Mouse (Mus musculus): ENCODE results near the gene Sema3e.

Sema3e gene

DNA sequence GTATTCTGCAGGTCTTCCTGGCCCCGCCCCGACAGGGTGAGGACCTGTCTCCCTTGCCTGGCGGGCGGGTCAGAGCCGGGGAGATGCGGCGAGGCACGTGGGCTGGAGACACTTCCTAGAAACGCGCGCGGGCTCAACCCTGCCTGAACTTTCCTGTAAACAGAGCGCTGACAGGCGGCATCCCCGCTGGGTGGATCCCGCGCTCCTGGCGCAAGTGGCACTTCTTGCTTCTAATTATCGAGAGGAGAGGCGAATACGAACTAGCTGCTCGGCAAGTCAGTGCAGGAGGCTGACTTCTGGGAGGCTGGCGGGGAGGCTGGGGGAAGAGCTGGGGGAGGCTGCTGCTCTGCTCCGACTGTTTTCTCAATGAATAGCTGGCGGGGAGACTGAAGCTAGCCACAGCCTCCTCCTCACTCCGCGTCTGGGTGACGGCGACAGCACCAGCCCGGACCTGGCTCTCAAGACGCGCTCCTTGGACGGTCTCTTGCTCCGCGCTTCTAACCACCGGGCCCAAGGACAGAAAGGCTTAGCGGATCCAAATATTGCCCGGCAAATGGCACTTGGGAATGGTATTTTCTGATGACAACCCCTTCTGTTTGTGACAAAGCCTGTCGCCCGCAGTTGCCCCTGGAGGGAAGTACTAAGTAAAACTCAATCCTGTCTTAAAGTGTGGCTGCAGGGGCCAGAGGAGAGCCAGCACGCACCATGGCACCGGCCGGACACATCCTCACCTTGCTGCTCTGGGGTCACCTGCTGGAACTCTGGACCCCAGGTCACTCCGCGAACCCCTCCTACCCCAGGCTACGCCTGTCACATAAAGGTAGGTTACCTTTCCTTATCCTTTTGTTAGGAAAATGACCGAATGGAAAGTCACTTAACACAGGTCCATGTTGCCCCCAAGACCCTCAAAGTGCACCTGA, at the start of gene Sema3e:
Sema3e (plus strand) TSS at position 72 of the 920 bp plus-strand sequence.
- DNase-seq: no peak

- DNase-seq: no peak
These were observed 47.5 kb upstream of the Sema3e start for GRCm38 (mm10) chr5:13977576-13977975.

GRCm38 (mm10) chr5:13979156-13979555, 45.9 kb upstream of the Sema3e start:
- no peak for DNase-seq

- no peak for DNase-seq
These were observed 42.5 kb upstream of the Sema3e start for GRCm38 (mm10) chr5:13982417-13983054.

DNA sequence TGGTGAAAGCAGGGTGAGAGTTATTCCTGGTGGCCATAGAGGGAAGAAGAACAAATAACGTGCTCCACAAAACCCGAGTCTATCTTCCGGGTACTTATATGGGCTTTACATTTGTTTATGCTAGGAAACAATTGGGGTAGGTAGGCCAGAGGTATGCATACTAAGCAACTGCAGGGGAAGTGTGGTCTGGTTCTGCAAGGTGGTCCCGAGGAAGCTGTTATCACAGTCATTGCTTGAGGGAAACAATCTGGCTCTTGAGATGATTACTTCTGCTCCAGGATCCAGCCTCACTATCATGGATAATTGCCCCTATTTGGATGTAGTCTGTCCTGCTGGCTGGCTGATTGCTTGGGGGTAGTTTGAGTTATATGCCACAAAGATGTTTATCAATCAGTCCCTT, 41.5 kb upstream of the Sema3e start:
- DNase-seq: no peak

- DNase-seq: no peak
These were observed 39.4 kb upstream of the Sema3e start for GRCm38 (mm10) chr5:13985669-13986068.

DNA sequence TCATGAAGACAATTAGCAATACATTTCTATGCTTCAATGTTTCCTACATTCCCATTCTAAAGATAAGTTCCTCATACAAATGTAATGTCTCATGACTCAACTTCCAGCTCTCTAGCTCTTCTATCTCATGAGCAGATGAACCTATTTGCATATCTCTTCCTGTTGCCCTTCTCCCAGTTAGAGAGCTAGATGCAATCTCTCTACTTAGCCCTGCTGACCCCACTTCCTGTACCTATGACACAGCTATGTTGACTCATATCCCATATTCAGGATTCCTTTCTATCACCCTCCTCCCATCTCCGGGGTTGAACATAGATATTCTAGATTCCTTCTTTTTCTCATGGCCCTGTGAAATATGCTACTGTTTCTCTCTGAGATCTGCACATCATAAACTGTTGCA, 38.0 kb upstream of the Sema3e start:
- DNase-seq: no peak

GRCm38 (mm10) chr5:13988023-13988422, 37.1 kb upstream of the Sema3e start:
- DNase-seq: no peak

DNA sequence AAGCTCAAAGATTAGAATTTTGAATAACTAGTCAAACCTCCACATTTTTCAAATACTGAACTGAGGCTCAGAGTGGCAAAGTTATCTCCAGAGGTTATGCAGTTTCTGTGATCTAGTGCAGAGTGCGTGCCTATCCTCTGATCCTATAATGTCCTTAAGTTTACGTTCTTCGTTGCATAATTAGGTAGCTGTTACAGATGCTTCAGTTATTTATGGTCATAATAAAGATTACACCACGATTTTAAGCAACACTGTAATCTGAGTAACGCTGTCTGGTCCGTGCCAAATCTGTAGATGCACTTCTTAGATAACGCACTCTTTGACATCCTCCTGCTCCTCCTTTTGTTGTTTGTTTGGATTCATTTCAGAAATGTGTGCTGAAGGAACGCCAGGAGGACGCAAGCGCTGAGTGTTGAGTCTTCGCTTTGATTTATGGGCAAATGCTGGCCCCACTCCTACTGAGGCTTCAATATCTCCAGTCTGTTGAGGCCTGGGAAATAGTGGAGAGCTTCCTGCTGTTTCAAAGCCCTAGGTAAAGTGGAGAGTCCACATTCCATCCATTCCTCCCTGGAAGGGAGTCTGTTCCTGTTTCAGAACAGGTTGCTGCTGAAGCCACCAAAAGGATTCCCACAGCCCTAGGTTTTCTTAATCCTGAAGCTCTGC, 32.2 kb upstream of the Sema3e start:
- DNase-seq: no peak

DNA sequence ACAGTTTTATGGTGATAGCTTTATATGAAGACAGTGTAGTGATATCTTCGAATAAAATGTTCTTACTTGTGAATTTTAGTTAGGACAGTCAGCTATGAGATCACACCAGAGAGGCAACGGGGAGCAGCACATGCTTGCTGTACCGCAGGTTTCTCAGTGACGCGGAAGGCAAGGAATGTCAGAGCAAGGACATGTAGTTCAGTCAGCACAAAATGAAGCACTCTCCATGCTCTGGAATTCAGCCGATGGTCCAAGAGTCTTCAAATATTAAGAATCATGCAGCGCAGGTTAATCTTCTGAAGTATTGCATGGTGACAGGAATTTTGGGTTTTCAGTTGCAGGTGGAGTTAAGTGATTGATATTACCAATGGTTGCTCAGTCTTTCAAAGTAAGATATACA, 3.3 kb downstream of the Sema3e start:
- no peak for DNase-seq

DNA sequence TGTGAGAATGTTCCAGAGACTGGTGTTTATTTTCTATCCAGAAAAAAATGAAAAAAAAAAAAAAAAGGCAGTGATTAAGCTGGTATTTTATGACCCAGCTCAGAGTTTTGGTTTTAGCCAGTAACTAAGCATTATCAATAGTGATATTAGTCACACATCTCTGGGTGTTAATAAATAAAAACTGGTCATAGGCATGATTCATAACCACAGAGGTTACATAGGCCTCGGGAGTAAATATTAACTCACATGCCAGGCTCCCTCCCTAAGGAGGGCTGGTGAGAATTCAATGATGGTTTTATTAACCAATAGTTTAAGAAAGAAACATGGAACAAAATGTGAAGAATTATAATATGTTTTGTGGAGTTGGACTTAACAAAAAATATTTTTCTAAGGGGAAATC, 5.7 kb downstream of the Sema3e start:
- DNase-seq: no peak

DNA sequence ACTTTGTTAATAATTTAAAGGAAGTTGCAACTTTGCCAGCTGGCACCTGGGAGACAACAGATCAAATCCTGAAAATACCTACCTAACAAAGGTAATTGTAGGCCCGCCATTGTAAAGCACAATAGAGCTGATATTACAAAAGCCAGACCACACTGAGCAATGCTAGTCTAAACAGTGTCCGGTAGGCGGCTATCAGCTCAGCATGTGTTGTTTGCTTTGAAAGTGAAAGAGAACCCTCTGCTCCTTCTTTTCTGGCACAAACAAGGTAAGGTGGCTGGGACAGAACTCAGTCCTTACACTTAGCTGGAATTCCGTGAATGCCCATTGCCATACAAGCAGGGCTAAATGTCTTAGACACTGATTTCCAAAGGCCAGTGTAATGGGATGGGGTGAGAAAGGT, 7.0 kb downstream of the Sema3e start:
- no peak for DNase-seq

- no peak for DNase-seq
These were observed 8.2 kb downstream of the Sema3e start for GRCm38 (mm10) chr5:14033302-14033701.

- DNase-seq: no peak
These were observed 13.9 kb downstream of the Sema3e start for GRCm38 (mm10) chr5:14038813-14039496.

DNA sequence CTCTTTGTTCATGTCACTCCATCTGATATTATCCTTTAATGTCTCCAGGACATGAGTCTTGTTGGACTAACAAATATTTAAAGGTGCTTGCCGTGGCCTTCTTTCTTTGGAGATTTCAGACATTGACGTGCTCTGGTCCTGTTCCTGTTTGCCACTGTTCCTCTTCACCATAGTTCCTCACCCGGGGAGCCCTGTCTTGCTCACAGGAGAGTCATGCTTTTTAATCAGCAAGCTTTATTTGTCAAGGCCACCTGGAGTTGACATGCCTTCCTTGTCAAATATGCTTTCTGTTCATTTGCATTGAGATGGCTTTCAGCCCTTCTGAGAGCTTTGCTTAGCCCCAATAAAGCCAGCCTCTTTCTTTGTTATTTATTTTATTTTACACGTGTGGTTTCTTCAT, 15.1 kb downstream of the Sema3e start:
- DNase-seq: no peak

DNA sequence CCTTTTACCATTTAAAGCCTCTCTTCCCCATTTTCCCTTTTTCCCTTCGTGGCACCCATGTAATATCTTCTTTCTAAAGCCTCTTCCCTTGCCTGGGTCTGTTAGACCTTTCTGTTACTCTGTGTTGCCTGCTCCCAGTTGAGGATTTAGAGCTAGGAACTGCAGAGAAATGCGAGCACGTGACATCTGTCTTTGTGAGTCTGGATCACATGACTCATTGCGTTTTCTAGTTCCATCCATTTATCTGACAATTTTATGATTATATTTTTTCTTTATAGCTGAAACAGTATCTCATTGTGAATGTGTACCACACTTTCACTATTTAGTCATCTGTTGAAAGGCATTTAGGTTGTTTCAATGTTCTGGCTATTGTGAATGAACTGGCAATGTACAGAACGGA, 18.0 kb downstream of the Sema3e start:
- DNase-seq: no peak

GRCm38 (mm10) chr5:14043983-14044382, 18.9 kb downstream of the Sema3e start:
- no peak for DNase-seq

- no peak for DNase-seq
These were observed 23.6 kb downstream of the Sema3e start for GRCm38 (mm10) chr5:14048660-14049059.

DNA sequence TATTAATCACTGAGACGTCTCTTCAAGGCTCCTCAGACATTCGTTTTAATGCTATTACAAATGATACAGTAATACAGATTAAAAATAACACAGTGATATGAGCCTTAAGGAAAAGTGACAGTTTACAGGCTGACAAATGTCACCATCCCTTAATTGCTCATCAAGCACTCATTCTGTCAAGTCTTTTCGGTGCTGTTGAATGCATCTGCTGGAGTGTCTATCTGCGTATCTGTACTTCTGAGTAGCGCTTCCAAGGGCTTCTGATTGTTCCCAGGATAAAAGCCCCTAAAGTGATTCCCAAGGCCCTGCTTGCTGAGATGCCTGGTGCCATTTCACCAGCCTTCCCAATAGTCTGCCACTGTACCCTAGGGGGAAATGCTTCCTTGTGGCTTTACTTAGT, 29.4 kb downstream of the Sema3e start:
- DNase-seq: no peak

DNA sequence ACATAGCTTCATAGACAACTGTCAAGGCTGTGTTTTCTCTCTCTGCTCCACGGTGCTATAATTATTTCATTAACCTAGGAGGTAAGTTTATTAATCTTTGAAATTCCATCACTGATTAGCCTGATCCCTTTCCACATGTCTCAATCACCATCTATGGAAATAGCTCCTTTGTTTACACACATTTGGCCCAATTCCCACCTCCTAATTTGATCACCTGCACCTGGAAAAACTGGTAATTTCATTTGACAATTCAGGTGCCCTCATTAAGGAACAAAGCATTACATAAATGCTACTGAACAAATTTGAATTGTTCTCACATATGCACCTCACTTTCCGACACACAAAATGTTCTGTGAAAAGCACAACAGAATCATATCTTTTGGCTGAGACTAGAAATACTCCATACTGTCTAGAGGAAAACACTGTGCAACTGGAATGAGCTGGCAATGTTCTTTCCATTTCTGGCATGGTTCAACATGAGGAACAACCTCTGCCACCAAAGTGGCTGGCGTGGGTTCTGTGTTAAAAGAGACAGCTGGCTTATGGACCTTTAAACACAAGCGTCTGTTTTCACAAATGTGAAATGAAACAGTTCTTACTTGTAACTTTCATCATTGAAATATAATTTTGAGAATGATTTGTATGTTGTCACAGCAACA, 34.9 kb downstream of the Sema3e start:
- DNase-seq: no peak

DNA sequence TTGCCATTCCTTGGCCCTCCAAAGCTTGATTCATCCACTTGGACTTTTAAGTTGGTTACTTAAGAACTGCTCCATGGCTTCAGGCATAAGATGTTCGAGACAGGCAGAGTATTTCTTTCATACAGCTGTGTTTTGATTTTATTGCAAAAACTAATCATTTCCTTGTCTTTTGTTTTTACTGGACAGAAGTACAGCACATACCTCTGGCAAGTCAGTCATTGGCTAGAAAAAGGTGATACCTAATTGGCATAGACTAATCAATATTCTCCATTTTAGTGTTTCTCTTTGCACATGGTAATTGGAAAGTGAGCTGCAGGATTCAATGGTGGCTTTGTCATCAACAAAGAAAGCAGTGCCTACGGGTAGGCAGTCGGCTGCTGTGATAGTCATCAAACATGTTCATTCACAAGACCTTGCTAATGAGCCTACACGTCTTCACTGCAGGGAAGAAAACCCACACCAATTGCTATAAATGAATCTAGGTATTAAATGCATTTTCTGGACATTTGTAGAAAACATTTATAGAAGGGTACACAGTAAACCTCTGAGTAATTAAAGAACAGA, 37.9 kb downstream of the Sema3e start:
- DNase-seq: no peak

- DNase-seq: no peak
These were observed 48.1 kb downstream of the Sema3e start for GRCm38 (mm10) chr5:14073152-14073551.

Data from thymus, adult 18-20 months (tissue).